Mouse (Mus musculus): ENCODE measurements around the gene Plekha5. TPM values are rescaled to one million over a fixed set of nuclear protein-coding genes. Genes with fewer than 3 reads are reported as not detected.
A peak's percentile ranks its signal among the peaks of the same experiment; 100 is the strongest.
"Not testable (repeated sequence)": the region's sequence is repeated elsewhere in the genome, so short reads cannot be mapped to it uniquely, and the experiment has no call there.

Plekha5 gene
- total and polyA plus RNA-seq, 2 experiments from 2014 or later = 15.9 to 32.0 TPM

DNA sequence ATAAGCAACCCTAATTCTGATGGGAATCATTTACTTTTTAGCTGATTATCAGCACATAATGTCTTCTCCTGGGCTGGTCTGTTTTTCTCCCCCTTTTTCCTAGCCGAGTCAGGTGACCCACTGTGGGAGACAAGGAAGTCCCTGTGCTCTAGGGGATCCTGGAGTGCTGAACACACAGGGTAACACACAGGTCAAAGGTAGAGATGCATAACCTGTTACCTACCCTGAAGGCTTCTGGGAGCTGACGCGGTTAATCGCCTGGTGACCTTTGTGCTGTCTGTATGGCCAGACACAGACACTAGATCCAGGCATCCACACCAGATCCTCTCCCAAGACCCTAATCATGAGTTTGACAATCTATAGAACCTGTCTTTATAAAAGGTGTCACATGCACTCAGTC, 177.3 kb downstream of the Plekha5 start:
- no peaks in the 10 kb centered on the region for H3K9me3 ChIP-seq (ENCODE audit: low read length)
- ATAC-seq (no peak), DNase-seq (no peak)
- 91% methylated on average over 4 of the region's 4 CpGs for WGBS
- H3K27me3 ChIP-seq (ENCODE audit: insufficient read depth, low read length) = no peaks in the 10 kb centered on the region
- H3K4me1 ChIP-seq (ENCODE audit: insufficient read depth) = no peaks in the 10 kb centered on the region
- H3K4me2 ChIP-seq (ENCODE audit: low read depth) = no peak overlapping the region
- TF ChIP-seq CTCF (IDR thresholded peaks at IDR 0.05; ENCODE audit: low read depth) = no peak
- H3K36me3 ChIP-seq (ENCODE audit: insufficient read depth) = peaks cover 9% of the 10 kb centered on the region; the same call in 1 of the 2 replicates
- H3K9ac ChIP-seq = no peak overlapping the region
- H3K4me3 ChIP-seq (ENCODE audit: low read depth, low read length) = no peak overlapping the region
- no peak overlapping the region for H3K27ac ChIP-seq (ENCODE audit: low read depth, low read length)

DNA sequence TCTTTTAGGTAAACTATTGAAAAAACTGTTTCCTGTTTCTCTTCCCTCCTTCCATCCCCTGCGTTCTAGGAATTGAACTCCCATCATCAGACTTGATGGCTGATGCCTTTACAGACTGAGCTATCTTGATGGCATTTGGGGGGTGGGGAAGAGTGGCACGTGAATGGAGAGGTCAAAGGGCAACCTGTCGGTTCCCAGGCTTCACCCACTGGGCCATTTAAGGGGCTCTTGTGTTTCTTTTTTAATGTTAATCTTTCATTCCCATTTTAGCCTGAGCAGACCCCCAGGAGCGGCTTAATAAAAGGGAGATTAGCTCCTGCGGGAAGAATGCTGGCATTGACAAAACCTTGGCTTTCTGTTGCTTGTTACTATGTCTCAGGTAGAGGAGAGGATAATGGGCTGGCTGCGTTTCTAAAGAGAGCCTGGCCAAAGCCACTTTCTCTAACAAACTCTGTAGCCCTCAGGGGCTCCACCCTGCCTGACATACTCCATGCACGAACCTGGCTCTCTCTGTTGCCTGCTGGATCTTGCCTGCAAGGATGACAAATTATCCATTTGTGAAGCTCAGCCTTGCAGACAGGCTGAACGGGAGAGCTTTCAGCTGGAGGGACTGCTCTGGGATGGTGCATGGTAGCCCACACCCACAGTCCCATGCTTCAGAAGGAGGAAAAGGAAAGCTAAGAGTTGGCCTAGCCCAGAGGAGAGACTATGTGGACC, 179.5 kb downstream of the Plekha5 start:
- Histone ChIP-seq H3K9me3 (ENCODE audit: low read length) (no peaks in the 10 kb centered on the region), H3K4me2 (ENCODE audit: low read depth) (no peak overlapping the region), H3K4me3 (ENCODE audit: low read depth, low read length) (no peak overlapping the region), H3K9ac (no peak overlapping the region), H3K27ac (ENCODE audit: low read depth, low read length) (no peak overlapping the region), H3K27me3 (ENCODE audit: insufficient read depth, low read length) (no peaks in the 10 kb centered on the region), H3K4me1 (ENCODE audit: insufficient read depth) (no peaks in the 10 kb centered on the region), H3K36me3 (ENCODE audit: insufficient read depth) (no peaks in the 10 kb centered on the region)
- WGBS = 6% methylated on average over 8 of the region's 8 CpGs
- DNase-seq (no peak), ATAC-seq (peak; percentile 32)
- no peak for TF ChIP-seq CTCF (IDR thresholded peaks at IDR 0.05; ENCODE audit: low read depth)

- H3K9ac ChIP-seq; H3K36me3 ChIP-seq (ENCODE audit: insufficient read depth); H3K4me2 ChIP-seq (ENCODE audit: low read depth); H3K27me3 ChIP-seq (ENCODE audit: insufficient read depth, low read length); H3K27ac ChIP-seq (ENCODE audit: low read depth, low read length); H3K4me3 ChIP-seq (ENCODE audit: low read depth, low read length); DNase-seq; H3K9me3 ChIP-seq (ENCODE audit: low read length); H3K4me1 ChIP-seq (ENCODE audit: insufficient read depth): not testable (repeated sequence)
- peak; percentile 25 for TF ChIP-seq CTCF (IDR thresholded peaks at IDR 0.05; ENCODE audit: low read depth)
- WGBS = 77% methylated on average over 5 of the region's 5 CpGs
- ATAC-seq = 0 out of 2 replicates have a peak, but pooled peaks have one; percentile 2
Measured at GRCm38 (mm10) chr6:140605173-140605572, 181.3 kb downstream of the Plekha5 start.

DNA sequence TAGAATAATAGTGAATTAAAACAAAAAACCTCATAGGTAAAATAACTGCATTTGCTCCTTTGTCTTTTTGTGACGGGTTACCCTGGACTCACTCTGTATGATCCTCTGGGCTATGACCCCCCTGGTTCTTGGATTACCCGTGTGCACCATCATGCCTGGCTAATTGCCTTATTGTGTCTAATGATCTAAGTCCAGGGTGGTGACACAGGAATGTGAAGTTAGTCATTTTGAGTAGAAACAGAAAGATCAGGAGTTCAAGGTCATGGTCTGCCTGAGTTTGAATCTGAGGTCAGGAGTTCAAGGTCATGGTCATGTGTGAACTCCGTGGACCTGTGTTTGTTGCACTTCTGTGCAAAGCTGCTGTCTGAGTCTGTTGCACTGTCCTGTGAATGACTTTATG, 181.9 kb downstream of the Plekha5 start:
- no peak for TF ChIP-seq CTCF (IDR thresholded peaks at IDR 0.05; ENCODE audit: low read depth)
- H3K36me3 ChIP-seq (ENCODE audit: insufficient read depth) = no peaks in the 10 kb centered on the region
- no peak overlapping the region for H3K27ac ChIP-seq (ENCODE audit: low read depth, low read length)
- DNase-seq = no peak
- ATAC-seq = no peak
- no peak overlapping the region for H3K4me3 ChIP-seq (ENCODE audit: low read depth, low read length)
- no peaks in the 10 kb centered on the region for H3K27me3 ChIP-seq (ENCODE audit: insufficient read depth, low read length)
- no peaks in the 10 kb centered on the region for H3K9me3 ChIP-seq (ENCODE audit: low read length)
- H3K4me2 ChIP-seq (ENCODE audit: low read depth) = no peak overlapping the region
- WGBS = 57% methylated on average over 3 of the region's 3 CpGs
- H3K4me1 ChIP-seq (ENCODE audit: insufficient read depth) = no peaks in the 10 kb centered on the region
- no peak overlapping the region for H3K9ac ChIP-seq

GRCm38 (mm10) chr6:140606534-140606933, 182.7 kb downstream of the Plekha5 start:
- ATAC-seq (no peak), DNase-seq (no peak)
- H3K9me3 ChIP-seq (ENCODE audit: low read length) = no peaks in the 10 kb centered on the region
- TF ChIP-seq CTCF (IDR thresholded peaks at IDR 0.05; ENCODE audit: low read depth) = no peak
- no peaks in the 10 kb centered on the region for H3K4me1 ChIP-seq (ENCODE audit: insufficient read depth)
- H3K9ac ChIP-seq = no peak overlapping the region
- H3K27me3 ChIP-seq (ENCODE audit: insufficient read depth, low read length) = no peaks in the 10 kb centered on the region
- no peaks in the 10 kb centered on the region for H3K36me3 ChIP-seq (ENCODE audit: insufficient read depth)
- H3K4me3 ChIP-seq (ENCODE audit: low read depth, low read length) = no peak overlapping the region
- 51% methylated on average over 10 of the region's 10 CpGs for WGBS
- no peak overlapping the region for H3K4me2 ChIP-seq (ENCODE audit: low read depth)
- H3K27ac ChIP-seq (ENCODE audit: low read depth, low read length) = no peak overlapping the region

DNA sequence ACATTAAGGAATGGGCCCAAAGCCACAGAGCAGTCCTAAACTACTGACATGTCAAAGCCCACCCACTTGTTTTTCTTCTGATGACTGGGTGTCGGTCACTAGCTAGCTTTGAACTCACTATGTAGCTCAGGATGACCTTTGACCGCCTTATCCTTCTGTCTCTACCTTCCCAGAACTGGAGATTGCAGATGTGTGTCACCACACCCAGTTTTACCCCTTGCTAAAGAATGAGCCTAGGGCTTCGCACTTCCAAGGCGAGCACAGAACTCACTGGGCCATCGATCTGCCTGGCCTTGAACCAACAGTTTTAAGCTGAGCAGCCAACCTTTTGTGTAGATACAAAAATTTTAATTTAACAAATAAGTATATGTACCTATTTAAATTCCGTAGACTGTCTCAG, 184.8 kb downstream of the Plekha5 start:
- WGBS = 94% methylated on average over 6 of the region's 6 CpGs
- H3K4me2 ChIP-seq (ENCODE audit: low read depth) = no peak overlapping the region
- H3K4me3 ChIP-seq (ENCODE audit: low read depth, low read length) = no peak overlapping the region
- TF ChIP-seq CTCF (IDR thresholded peaks at IDR 0.05; ENCODE audit: low read depth) = no peak
- H3K9ac ChIP-seq = no peak overlapping the region
- H3K27ac ChIP-seq (ENCODE audit: low read depth, low read length) = no peak overlapping the region
- no peaks in the 10 kb centered on the region for H3K36me3 ChIP-seq (ENCODE audit: insufficient read depth)
- no peaks in the 10 kb centered on the region for H3K9me3 ChIP-seq (ENCODE audit: low read length)
- H3K27me3 ChIP-seq (ENCODE audit: insufficient read depth, low read length) = no peaks in the 10 kb centered on the region
- no peak for DNase-seq
- no peak for ATAC-seq
- H3K4me1 ChIP-seq (ENCODE audit: insufficient read depth) = no peaks in the 10 kb centered on the region

DNA sequence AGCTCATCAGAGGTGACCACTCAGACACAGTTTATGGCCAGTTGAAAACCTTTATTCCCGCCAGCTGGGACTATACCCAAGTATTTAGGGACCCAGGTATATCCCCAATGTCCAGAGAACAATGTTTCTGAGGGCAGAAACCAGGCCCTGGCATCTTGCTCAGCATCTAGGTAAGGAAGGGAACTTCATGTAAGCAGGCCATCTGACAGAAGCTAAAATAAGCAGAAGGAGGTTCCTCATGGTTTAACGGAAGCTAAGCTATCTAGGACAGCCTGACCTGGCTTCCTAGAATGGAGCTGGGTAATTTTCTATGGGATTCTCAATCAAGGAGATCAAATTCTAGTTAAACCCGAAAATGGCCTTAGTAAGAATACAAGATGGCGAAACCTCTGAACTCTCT, 185.7 kb downstream of the Plekha5 start:
- no peak for ATAC-seq
- Histone ChIP-seq H3K27ac (ENCODE audit: low read depth, low read length) (no peak overlapping the region), H3K9me3 (ENCODE audit: low read length) (no peaks in the 10 kb centered on the region), H3K4me2 (ENCODE audit: low read depth) (no peak overlapping the region), H3K9ac (no peak overlapping the region), H3K36me3 (ENCODE audit: insufficient read depth) (no peaks in the 10 kb centered on the region), H3K4me1 (ENCODE audit: insufficient read depth) (no peaks in the 10 kb centered on the region), H3K27me3 (ENCODE audit: insufficient read depth, low read length) (no peaks in the 10 kb centered on the region), H3K4me3 (ENCODE audit: low read depth, low read length) (no peak overlapping the region)
- 91% methylated on average over 4 of the region's 4 CpGs for WGBS
- DNase-seq = no peak
- no peak for TF ChIP-seq CTCF (IDR thresholded peaks at IDR 0.05; ENCODE audit: low read depth)

Measured in forebrain, postnatal 0 days (tissue).